Mouse (Mus musculus) heart, postnatal 14 days (tissue): ENCODE measurements around the gene Zfx. TPM values are rescaled to one million over a fixed set of nuclear protein-coding genes. Genes with fewer than 3 reads are reported as not detected.

Source experiments
- DNase-seq, 2 experiments: peaks; one replicate each; pipeline ENCODE4 v3.0.0; 2021 to 2022
- intact Hi-C: fragments of 180-260 bp; cut with DNase I; formaldehyde crosslinking; loops from one replicate; pipeline ENCODE4 v1.15.1; 2025
- total RNA-seq, 2 experiments: library from RNA; stranded (reverse); gene quantifications; 2 replicates each; pipeline ENCODE4 v1.2.3; 2021

The Zfx gene
- total RNA-seq, 2 experiments from 2014 or later, result 24.1 to 26.8 TPM

DNA sequence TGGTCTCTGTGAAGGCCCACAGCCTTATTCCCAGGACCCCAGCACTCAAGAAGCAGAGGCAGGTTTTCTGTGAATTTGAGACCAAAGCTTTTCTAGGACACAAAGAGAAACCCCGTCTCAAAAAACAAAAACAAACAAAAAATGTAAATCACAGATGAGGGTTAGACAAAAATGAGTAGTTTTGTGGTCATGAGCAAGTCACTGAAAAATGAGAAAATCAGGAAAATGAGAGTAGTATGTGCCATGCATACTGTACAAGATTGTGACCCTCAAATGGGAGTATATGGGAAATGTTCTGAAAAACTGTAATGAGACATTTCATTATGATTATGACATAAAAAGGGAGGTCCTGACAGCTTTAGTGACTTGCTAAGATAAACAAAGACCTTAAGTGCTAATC lies 22.9 kb downstream of the Zfx start:
- no peak for DNase-seq
- intact Hi-C loops, result no loop called here

DNA sequence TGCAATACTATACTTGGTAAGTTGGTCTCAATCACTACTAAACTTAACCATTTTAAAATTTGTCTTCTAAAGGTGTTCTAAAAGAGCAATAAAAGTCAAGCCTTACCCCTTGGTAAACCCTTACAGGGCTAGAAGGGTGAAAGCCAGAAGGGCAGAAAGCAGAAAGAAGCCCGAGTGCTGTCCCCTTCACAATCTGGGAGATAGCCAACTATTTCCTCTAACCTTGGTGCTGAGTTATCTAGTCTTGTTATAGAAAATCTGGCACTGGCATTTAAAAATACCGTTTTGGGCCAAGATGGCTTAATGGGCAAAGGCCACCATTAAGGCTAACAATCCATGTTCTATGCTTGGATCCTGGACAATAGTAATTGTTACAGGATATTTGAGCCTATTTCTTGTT lies 32.5 kb downstream of the Zfx start:
- DNase-seq, result no peak
- intact Hi-C loops, result no loop called here

DNA sequence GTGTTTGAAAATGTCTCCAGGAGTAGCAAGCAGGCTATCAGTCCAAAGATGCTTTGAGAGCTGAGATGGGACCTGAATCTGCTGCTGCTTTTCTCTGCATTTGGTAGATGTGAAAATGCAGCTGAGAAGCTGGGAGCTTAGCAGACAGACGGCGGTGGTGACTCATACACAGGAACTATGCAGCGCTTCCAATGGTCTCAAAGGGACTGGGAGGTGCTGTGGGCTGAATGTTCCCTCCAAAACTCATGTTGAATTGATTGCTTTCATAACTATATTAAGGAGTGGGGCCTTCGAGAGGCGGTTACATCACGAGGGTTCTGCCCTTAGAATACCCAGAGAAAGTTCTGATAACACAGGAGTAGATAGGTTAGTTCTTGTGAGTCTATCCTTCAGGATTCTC lies 62.3 kb downstream of the Zfx start:
- intact Hi-C loops, result no loop called here
- DNase-seq, result peak; percentile 27 to 29

DNA sequence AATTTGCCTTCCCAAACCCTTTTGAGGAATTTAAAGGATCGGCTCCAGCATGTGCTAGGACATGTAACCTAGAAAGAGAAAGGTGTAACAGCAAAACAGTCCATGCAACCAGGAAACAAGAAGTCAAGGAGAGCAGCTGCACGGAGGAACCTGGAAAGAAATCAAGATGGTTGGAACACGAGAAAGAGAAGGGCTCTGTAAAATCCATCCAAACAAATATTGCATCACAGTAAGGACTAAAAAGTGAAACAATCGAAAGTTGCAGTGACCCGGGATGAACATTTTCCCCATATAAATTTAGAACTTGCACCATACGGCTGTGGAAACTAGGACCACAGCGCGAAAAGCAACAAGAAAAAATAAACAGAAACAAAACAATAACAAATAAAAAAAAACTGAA lies 62.8 kb downstream of the Zfx start:
- DNase-seq, result no peak
- intact Hi-C loops, result no loop called here

DNA sequence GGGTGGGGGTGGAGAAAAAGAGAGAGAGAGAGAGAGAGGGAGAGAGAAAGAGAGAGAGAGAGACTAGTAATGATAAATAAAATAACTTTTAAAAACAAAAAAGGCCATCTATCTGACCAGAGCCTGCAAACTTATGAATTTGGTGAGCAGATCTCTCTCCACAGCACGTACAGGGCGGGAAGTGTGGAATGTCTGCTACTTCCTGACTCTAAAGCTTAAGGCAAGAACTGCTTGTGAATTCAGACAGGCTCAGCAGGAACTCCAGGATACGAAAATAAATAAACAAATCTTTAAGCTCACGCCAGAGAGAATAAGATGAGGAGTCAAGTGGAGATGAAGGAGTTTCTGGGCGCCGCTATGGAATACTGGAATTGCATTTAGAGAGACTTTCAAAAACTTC lies 64.8 kb downstream of the Zfx start:
- intact Hi-C loops, result loop anchor here (5.0 kb wide), 1 partner anchor 59 kb away; no protein-coding TSS in a partner anchor
- DNase-seq, result no peak

DNA sequence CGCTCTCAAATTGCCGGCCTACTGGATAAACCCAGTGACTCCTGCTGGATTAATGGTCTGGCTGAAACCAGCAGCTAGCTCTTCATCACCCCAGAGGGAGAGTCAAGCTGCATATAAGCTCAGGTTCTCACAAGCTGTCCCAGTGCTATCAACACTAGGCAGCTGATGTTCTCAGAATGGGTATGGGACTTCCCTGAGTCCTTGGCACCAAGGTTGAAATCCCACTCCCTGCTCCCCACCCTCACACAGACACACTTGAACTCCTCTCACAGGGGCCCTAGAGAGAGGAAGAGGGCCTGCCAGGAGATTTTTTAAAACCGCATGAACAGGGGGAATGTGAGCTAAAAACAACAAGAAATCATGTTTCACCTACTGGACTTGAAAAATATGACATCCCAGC lies 74.5 kb downstream of the Zfx start:
- intact Hi-C loops, result no loop called here
- DNase-seq, result no peak

DNA sequence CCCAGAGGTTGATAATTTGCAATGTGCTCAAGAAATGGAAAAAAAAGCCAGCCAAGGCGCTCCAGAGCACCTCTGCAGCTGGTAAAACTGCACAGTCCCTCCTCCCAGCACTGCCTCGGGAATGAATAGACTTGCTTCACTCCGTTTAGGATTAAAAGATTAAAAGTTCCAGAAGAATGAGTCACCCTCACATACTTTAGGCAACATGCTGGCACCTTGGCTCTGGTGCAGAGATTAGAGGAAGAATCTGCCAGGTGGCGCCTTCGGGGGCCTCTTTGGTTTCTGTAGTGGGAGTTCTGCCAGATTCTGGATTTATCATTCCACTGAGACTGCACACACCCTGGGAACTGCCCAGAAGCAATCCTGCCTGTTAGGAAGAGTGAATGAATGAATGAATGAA lies 75.5 kb downstream of the Zfx start:
- intact Hi-C loops, result no loop called here
- DNase-seq, result peak; percentile 7 to 23

DNA sequence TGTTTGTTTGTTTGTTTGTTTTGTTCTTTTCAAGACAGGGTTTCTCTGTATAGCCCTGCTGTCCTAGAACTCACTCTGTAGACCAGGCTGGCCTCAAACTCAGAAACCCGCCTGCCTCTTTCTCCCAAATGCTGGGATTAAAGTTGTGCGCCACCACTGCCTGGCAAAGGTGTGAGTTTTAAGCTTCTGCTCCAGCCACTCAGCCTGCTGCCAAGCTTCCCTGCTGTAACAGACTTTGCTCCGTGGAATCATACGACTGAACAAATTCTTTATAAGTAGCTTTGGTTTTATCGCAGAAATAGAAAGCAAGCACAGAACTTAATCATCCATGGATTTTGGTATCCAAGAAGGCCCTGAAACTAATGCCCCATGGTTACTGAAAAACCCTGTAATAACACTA lies 76.1 kb downstream of the Zfx start:
- intact Hi-C loops, result no loop called here
- DNase-seq, result no peak

DNA sequence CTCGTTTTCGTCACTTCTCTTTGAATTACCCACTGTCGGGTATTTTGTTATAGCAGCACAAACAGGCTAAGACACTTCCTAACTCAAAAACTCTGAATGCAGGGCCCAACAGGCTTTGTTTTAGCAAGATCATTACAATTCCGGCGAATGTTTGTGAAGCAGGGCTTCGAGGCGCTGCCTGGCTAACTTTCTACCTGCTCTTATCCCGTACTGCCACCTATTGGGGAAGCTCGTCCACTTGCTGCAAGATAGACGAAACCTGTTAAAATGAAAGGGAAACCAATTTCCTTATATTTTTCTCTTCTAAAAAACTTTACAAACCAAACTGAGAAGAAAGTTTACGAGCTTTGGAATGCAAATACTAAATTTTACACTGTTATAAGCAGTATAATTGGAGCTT lies 90.6 kb downstream of the Zfx start:
- intact Hi-C loops, result loop anchor here (5.0 kb wide), 1 partner anchor 76 kb away; no protein-coding TSS in a partner anchor

DNA sequence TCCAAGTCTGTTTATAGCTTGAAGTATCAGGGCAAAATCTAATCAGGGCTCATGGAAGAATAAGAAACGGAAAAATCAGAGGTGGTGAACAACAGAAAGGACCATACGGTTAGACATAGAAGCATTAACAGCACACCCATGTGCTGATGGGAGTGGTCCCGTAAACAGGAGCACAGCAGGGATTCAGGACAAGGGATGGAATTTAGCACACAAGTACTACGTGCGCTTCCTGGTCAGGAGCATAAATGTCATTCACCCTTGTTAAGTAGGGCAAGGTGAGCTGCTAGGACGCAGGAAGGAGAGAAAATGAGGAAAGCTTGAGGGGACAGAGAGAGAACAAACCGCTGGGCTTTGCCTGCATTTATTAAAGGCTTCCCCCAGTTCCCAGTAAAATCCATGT lies 93.4 kb downstream of the Zfx start:
- DNase-seq, result no peak
- intact Hi-C loops, result loop anchor here (5.0 kb wide), 1 partner anchor 73 kb away; no protein-coding TSS in a partner anchor

More for the DNA sequence above, 90.6 kb downstream of the Zfx start:
- DNase-seq, result peak; percentile 22 to 54

Other genes starting within 250 kb of the Zfx start
- not detected for gene AU015836, start 155.0 kb downstream of the Zfx start, total RNA-seq
- 100 to 1,000 TPM; 110 to 156 TPM for gene Eif2s3x, start 89.2 kb upstream of the Zfx start, total RNA-seq
- 1 to 10 TPM; 8.7 to 8.9 TPM for gene Klhl15, start 110.9 kb upstream of the Zfx start, total RNA-seq
- gene Fam90a1b, start 243.1 kb upstream of the Zfx start, total RNA-seq, result not detected
- gene Apoo, start 243.4 kb upstream of the Zfx start, total RNA-seq, result 100 to 1,000 TPM; 177 to 231 TPM